Mouse (Mus musculus) embryonic facial prominence, embryonic 12.5 days (tissue): ENCODE measurements around the gene Iqsec1. TPM values are rescaled to one million over a fixed set of nuclear protein-coding genes. Genes with fewer than 3 reads are reported as not detected.
A peak's percentile ranks its signal among the peaks of the same experiment; 100 is the strongest.

ENCODE experiments used
- ATAC-seq: fragments of 200-750 bp; cut with Nextera tagmentation; 2 replicates; pipeline ENCODE4 v1.8.0; 2017; ENCODE audit not compliant: insufficient number of reproducible peaks, insufficient read depth, low FRiP score, low TSS enrichment
- H3K27ac ChIP-seq: fragments of 300-500 bp; sonication (generic); 2 replicates; pipeline ENCODE4 v1.5.1; 2016; ENCODE audit warnings: mild to moderate bottlenecking
- H3K27me3 ChIP-seq: fragments of 300-500 bp; sonication (generic); 2 replicates; pipeline ENCODE4 v1.6.1; 2016; ENCODE audit warnings: mild to moderate bottlenecking, moderate library complexity
- H3K36me3 ChIP-seq: fragments of 300-500 bp; sonication (generic); 2 replicates; pipeline ENCODE4 v1.6.1; 2016; ENCODE audit warnings: mild to moderate bottlenecking
- H3K4me1 ChIP-seq: fragments of 300-500 bp; sonication (generic); 2 replicates; pipeline ENCODE4 v1.6.1; 2016
- H3K4me2 ChIP-seq: fragments of 300-500 bp; sonication (generic); replicated peaks from 2 replicates; pipeline ENCODE4 v1.6.1; 2016; ENCODE audit warnings: mild to moderate bottlenecking, moderate library complexity
- H3K4me3 ChIP-seq: fragments of 300-500 bp; sonication (generic); 2 replicates; pipeline ENCODE4 v1.5.1; 2016; ENCODE audit warnings: mild to moderate bottlenecking
- H3K9ac ChIP-seq: fragments of 300-500 bp; sonication (generic); 2 replicates; pipeline ENCODE4 v1.6.1; 2016; ENCODE audit warnings: mild to moderate bottlenecking, moderate library complexity
- H3K9me3 ChIP-seq: fragments of 300-500 bp; sonication (generic); 2 replicates; pipeline ENCODE4 v1.6.1; 2016; ENCODE audit warnings: mild to moderate bottlenecking, moderate library complexity
- WGBS: fragments of 180-500 bp; shearing (Covaris S2); methylation state at CpG from one replicate; pipeline ENCODE4 v1.1.7; 2016; 5-methylcytosine and 5-hydroxymethylcytosine counted together
- polyA plus RNA-seq: library from polyadenylated mRNA; unstranded; fragments of >200 nt; fragmentation: Nextera tagmentation; extraction: Ambion mirVana; gene quantifications from 2 replicates; pipeline ENCODE4 v1.2.1, GENCODE M21; 2016

Iqsec1 gene
- polyA plus RNA-seq, 1 experiment from 2014 or later: 11.0 TPM

DNA sequence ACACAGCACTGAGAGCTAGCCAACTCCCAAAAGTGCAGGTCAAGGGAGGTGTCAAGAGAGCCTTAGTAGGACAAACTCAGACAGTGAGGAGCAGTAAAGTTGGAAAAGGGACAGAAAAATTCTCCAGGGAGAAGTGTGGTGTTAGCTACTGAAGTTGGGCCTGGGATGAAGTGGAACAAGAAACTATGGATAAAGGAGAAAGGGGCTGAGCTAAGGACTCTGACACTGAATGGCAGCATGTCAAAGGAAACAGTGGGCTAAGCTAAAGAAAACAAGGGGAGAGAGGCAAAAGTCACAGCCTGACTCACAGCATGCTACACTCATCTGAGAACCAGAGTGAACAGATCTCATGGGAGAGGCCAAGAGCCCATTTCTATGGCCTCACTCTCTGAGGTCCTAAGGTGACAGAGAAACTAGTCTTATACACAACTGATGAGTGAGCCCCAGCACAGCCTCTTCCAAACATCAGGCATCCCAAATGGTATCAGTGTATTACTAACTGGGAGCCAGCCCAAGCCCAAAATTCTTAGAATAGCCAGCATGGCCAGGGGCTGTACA lies 280.3 kb downstream of the Iqsec1 start:
- Histone ChIP-seq H3K4me1 (peaks cover 52% of the 10 kb centered on the region), H3K9me3 (no peaks in the 10 kb centered on the region), H3K27ac (no peak overlapping the region), H3K36me3 (no peaks in the 10 kb centered on the region), H3K27me3 (no peaks in the 10 kb centered on the region), H3K4me2 (no peak overlapping the region), H3K9ac (no peak overlapping the region), H3K4me3 (no peak overlapping the region)
- ATAC-seq: no peak

DNA sequence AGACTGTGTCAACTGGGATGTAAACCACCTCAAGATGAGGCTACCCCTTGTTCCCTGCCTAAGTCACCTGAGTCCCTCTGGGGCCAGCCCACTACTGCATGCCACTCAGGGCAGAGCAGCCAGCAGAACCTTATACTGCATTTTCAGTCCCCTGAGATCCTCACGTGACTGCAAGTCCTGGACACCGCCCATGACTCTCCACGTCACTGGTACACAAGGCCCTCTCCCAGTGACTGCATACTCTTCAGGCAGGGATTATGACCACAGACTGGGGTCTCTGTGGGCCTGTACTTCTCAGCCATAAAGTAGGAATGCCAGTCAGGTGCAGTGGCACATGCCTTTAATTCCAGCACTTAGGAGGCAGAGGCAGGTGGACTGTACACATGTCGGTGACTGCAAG lies 281.3 kb downstream of the Iqsec1 start:
- peaks cover 45% of the 10 kb centered on the region for H3K4me1 ChIP-seq
- WGBS: 84% methylated on average over 4 of the region's 4 CpGs
- no peaks in the 10 kb centered on the region for H3K9me3 ChIP-seq
- no peak overlapping the region for H3K4me3 ChIP-seq
- H3K4me2 ChIP-seq: no peak overlapping the region
- H3K27ac ChIP-seq: no peak overlapping the region
- ATAC-seq: no peak
- H3K9ac ChIP-seq: no peak overlapping the region
- no peaks in the 10 kb centered on the region for H3K27me3 ChIP-seq
- H3K36me3 ChIP-seq: no peaks in the 10 kb centered on the region

DNA sequence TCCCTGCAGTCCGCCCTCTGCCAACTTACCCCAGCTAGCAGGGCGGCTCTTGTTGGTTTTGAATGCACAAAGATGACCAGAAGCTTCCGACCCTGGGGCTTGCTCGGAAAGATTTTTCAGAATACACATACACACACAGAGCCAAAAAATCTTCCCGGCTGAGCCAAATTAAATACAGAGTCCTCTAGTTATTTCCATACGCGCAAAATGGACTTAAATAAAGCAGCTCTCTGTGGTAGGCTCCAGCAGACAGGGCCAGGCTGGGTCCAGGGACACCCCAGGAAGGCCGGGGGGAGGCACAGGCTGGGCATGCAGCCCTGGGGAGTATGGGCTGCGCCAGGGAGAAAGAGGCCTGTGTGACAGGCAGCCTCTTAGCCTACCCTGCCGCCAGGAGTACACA lies 282.0 kb downstream of the Iqsec1 start:
- peak overlapping the region; percentile 78 for H3K27ac ChIP-seq
- no peak for ATAC-seq
- no peaks in the 10 kb centered on the region for H3K9me3 ChIP-seq
- no peaks in the 10 kb centered on the region for H3K27me3 ChIP-seq
- H3K4me1 ChIP-seq: peaks cover 40% of the 10 kb centered on the region
- WGBS: 57% methylated on average over 10 of the region's 10 CpGs
- no peak overlapping the region for H3K4me2 ChIP-seq
- no peak overlapping the region for H3K9ac ChIP-seq
- H3K4me3 ChIP-seq: no peak overlapping the region
- no peaks in the 10 kb centered on the region for H3K36me3 ChIP-seq

DNA sequence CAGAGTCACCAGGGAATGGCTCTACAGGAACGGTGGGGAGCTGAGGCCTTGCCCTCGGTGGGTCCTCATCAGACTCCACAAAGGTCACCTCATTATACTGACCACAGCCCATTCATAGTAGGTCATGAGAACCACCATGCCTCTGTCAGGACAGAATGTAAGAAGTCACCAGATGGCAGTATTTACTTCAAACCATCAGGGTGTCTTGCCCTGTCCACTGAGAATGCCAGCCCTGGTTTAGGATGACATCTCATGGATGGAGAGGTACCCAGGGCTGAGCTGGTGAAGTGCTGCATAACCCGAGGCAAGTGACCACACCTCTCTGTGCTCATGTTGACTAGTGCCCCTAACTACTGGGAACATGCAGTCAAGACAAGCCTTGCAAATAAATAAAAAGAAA lies 282.7 kb downstream of the Iqsec1 start:
- Histone ChIP-seq H3K4me1 (peaks cover 32% of the 10 kb centered on the region), H3K27ac (no peak overlapping the region), H3K4me3 (no peak overlapping the region), H3K9ac (no peak overlapping the region), H3K4me2 (no peak overlapping the region), H3K9me3 (no peaks in the 10 kb centered on the region), H3K36me3 (no peaks in the 10 kb centered on the region), H3K27me3 (no peaks in the 10 kb centered on the region)
- WGBS: 74% methylated on average over 3 of the region's 3 CpGs
- no peak for ATAC-seq

DNA sequence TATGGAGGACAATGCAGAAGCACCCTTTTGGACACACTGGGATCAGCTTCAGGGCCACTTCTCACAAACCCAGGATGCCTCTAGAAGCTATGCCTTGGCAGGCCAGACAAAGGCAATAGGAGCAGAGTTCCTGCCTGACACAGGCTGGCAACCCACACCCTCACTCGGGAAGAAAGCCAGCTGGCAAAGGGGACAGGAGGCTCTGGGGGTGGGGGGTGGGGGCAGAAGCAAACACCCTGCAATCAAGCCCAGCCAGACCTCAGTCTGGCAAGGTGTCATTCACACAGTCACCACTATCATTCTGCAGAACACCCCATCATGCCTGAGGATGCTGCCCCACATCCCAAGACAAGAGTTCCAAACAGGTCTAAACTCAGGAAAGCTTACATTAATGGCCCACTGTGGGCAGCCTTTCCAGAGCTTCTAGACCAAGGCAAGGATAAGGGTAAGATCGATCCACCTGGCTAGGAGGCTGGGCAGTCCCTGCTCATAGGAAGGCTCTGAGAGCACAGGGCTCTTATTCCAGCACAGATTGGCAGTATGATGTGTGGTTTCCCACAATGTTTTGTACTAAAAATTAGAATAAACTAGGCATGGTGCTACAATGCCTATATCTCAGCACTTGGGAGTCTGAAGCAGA lies 283.7 kb downstream of the Iqsec1 start:
- Histone ChIP-seq H3K27me3 (no peaks in the 10 kb centered on the region), H3K36me3 (no peaks in the 10 kb centered on the region), H3K4me1 (peaks cover 36% of the 10 kb centered on the region), H3K4me3 (no peak overlapping the region), H3K9ac (no peak overlapping the region), H3K4me2 (no peak overlapping the region), H3K27ac (no peak overlapping the region), H3K9me3 (no peaks in the 10 kb centered on the region)
- no peak for ATAC-seq
- 83% methylated on average over 2 of the region's 2 CpGs for WGBS

DNA sequence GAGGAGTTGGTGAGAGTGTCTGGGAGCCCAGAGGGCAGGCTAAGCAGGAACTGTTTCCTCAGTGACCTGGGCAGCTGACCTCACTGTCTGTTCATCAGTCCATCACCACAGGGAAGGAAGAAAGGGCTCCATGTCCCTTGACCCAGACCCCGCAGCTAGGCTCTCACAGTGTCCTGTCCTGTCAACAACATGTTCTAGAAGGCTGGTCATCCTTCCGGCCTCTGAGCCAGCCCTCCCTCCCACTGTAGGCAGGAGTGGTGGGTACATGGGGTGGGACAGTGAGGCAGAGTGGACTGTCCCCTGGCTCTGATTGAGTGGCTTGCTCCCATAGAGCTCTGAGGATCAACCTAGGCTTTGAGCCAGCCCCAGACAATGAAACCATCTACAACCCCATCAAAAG lies 284.7 kb downstream of the Iqsec1 start:
- no peak for ATAC-seq
- H3K9me3 ChIP-seq: no peaks in the 10 kb centered on the region
- no peaks in the 10 kb centered on the region for H3K36me3 ChIP-seq
- H3K27me3 ChIP-seq: no peaks in the 10 kb centered on the region
- H3K4me3 ChIP-seq: no peak overlapping the region
- peak overlapping the region; percentile 64; the same call in 1 of the 2 replicates for H3K27ac ChIP-seq
- H3K4me1 ChIP-seq: peaks cover 44% of the 10 kb centered on the region
- H3K9ac ChIP-seq: no peak overlapping the region
- no peak overlapping the region for H3K4me2 ChIP-seq
- WGBS: 43% methylated on average over 2 of the region's 2 CpGs

DNA sequence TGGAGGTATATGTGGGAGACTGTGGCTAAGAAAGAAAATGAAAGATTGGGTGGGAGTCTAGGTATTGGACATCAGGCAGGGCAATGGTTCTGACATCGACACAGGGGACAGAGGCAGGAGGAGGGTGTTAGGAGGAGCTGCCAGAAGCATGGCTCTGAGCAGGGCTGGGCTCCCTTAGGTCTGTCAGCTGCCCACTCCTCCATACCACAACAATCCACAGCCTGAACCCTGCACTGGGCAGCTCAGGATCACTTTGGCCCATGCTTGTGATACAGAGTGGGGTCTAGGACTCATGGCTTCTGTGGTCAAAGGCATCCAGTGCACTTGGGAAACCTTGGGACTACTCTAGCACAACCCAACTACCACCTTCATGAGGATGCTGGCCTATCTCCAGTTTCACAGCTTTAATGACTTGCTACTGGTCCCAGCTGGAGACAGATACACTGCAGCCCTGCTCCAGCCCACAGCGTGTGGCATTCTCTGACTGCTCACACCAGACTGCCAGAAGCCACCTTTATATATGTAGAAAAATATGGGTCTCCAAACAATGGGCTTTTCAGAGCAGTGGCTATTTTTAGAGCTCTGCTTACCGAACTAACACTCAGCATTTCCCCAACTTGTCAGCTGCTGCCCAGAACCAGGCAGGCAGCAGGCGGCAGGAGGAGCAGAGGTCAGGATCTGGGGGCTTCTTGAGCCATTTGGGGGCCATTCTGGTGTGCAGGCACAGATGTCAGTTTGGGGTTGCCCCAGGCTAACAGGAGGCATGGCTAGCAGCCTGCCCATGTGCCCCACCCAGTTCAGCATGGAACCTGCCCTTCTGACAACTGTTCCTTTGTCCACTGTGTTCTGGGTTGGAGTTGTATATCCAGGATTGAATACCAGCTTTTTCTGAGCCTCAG lies 285.4 kb downstream of the Iqsec1 start:
- H3K4me1 ChIP-seq: peaks cover 44% of the 10 kb centered on the region
- no peaks in the 10 kb centered on the region for H3K27me3 ChIP-seq
- no peak overlapping the region for H3K4me2 ChIP-seq
- ATAC-seq: no peak
- no peaks in the 10 kb centered on the region for H3K36me3 ChIP-seq
- H3K27ac ChIP-seq: peak overlapping the region; percentile 64
- H3K9ac ChIP-seq: peak overlapping the region; percentile 11; the same call in 1 of the 2 replicates
- H3K4me3 ChIP-seq: no peak overlapping the region
- 26% methylated on average over 4 of the region's 4 CpGs for WGBS
- H3K9me3 ChIP-seq: no peaks in the 10 kb centered on the region

DNA sequence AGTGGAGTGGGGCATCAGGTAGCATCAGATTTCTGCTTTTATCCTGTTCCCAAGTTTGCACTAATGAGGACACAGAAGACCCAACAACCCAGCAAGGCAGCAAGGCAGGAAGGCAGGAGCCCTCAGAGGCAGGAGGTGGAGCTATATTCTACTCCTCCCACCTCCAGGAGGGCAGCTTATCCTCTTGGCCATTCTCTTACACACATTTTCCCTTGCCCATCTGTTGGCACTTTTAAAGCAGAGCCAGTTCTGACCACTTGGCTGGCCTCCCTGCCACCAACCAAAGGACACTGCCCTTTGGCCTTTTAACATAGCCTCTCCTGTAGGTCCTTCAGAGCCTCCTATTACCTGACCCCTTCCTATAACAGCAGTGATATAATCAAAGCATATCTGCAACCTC lies 286.3 kb downstream of the Iqsec1 start:
- ATAC-seq: no peak
- Histone ChIP-seq H3K4me1 (peaks cover 41% of the 10 kb centered on the region), H3K4me3 (no peak overlapping the region), H3K36me3 (no peaks in the 10 kb centered on the region), H3K27me3 (no peaks in the 10 kb centered on the region), H3K9ac (no peak overlapping the region), H3K4me2 (no peak overlapping the region), H3K27ac (no peak overlapping the region), H3K9me3 (no peaks in the 10 kb centered on the region)

DNA sequence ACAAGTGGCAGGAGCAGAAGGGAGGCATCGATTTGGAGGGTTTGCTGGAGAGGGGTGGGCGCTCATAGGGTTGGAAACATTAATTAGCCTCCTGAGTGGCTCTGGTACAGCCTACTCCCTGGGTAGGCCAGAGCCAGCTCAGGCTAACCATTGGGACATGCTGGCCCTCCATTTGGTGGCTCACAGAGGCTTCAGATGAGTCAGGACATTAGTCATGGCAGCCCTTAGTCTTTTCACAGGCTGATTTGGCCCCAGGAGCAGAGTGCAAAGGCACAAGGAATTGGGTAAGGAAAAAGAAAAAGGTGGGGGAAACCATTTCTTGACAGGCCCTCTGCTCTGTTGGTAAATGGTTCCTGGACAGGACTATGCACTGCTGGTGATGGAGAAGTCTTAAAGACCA lies 287.1 kb downstream of the Iqsec1 start:
- no peaks in the 10 kb centered on the region for H3K9me3 ChIP-seq
- no peaks in the 10 kb centered on the region for H3K36me3 ChIP-seq
- no peak overlapping the region for H3K9ac ChIP-seq
- WGBS: 84% methylated on average over 2 of the region's 2 CpGs
- no peaks in the 10 kb centered on the region for H3K27me3 ChIP-seq
- ATAC-seq: no peak
- H3K4me1 ChIP-seq: peaks cover 33% of the 10 kb centered on the region
- no peak overlapping the region for H3K4me2 ChIP-seq
- H3K27ac ChIP-seq: no peak overlapping the region
- no peak overlapping the region for H3K4me3 ChIP-seq

DNA sequence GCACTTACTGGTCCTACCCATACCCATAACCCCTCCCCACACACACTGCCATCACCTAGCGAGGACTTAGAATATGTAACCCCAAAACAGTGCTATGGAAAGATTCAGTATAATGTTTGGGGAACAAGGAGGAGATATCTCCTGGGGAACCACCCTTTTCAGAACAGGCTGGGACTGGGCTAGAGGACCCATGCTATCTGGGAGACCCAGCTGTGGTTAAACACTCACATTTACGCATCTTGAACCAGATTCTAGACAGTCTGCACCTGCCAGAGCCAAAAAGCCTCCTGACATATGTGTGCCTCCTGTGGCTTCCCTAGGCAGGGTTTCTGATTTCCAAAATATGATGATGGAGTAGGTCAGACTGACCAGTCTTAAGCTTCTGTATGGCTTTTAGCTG lies 287.7 kb downstream of the Iqsec1 start:
- Histone ChIP-seq H3K9me3 (no peaks in the 10 kb centered on the region), H3K27me3 (no peaks in the 10 kb centered on the region), H3K4me2 (no peak overlapping the region), H3K4me1 (peaks cover 29% of the 10 kb centered on the region), H3K9ac (no peak overlapping the region), H3K27ac (no peak overlapping the region), H3K36me3 (no peaks in the 10 kb centered on the region), H3K4me3 (no peak overlapping the region)
- 88% methylated on average over 2 of the region's 2 CpGs for WGBS
- ATAC-seq: no peak

DNA sequence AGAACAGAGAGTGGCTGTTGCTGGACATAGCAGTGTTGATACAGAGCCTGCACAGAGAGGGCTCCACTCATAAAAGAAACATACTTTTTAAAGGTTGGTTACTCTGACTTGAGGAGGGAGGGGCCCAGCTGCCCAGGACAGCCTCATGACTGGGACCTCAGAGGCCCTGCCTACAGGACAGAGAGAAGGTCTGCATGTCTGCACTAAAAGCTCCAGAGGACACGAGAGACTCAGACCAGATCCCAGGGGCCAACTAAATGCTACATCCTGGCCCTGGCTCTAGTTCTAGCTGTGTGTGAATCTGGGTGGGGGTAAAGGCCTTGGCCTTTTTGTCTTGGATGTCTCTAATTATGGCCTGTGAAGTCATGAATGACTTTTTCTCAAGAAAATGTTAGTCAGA lies 288.4 kb downstream of the Iqsec1 start:
- H3K4me2 ChIP-seq: no peak overlapping the region
- H3K4me1 ChIP-seq: peaks cover 29% of the 10 kb centered on the region
- H3K9ac ChIP-seq: no peak overlapping the region
- H3K4me3 ChIP-seq: no peak overlapping the region
- H3K27me3 ChIP-seq: no peaks in the 10 kb centered on the region
- H3K36me3 ChIP-seq: no peaks in the 10 kb centered on the region
- H3K27ac ChIP-seq: 0 out of 2 replicates have a peak overlapping the region, but pooled peaks have one; percentile 0
- 50% methylated on average over 1 of the region's 1 CpGs for WGBS
- no peaks in the 10 kb centered on the region for H3K9me3 ChIP-seq
- ATAC-seq: no peak

DNA sequence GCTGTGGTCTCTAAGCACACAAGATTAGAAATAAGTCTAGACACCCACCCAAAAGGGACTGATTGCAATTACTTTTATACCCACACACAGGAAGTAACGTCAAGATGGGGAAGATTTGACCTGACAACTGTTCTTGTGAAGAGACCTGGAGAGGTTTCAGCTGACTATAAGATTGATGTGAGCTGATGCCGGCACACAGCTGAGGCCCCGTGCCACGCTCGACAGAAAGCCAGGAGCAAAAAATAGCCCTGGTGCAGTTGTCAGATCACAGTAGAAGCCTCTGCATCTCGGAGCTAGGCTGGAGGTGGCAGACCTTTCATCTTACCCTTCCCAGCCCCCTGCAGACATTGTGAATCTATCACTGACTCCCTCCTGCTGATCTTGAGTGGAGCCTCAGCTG lies 289.6 kb downstream of the Iqsec1 start:
- no peak overlapping the region for H3K4me2 ChIP-seq
- H3K9me3 ChIP-seq: no peaks in the 10 kb centered on the region
- H3K36me3 ChIP-seq: peaks cover 9% of the 10 kb centered on the region; the same call in 1 of the 2 replicates
- no peak overlapping the region for H3K4me3 ChIP-seq
- no peak overlapping the region for H3K27ac ChIP-seq
- H3K27me3 ChIP-seq: no peaks in the 10 kb centered on the region
- H3K9ac ChIP-seq: no peak overlapping the region
- peaks cover 23% of the 10 kb centered on the region for H3K4me1 ChIP-seq
- 65% methylated on average over 6 of the region's 6 CpGs for WGBS
- ATAC-seq: no peak
